Mouse (Mus musculus): ENCODE data around the gene U2af2. TPM values are rescaled to one million over a fixed set of nuclear protein-coding genes. Genes with fewer than 3 reads are reported as not detected.
A peak's percentile ranks its signal among the peaks of the same experiment; 100 is the strongest.

U2af2 gene
- polyA plus RNA-seq, 1 experiment from 2014 or later: 203 TPM

GRCm38 (mm10) chr7:5044981-5045380 is 17.0 kb upstream of the U2af2 start:
- Histone ChIP-seq H3K27me3 (ENCODE audit: control insufficient read depth, insufficient read depth, low read length) (no peaks in the 10 kb centered on the region), H3K27ac (replicated peaks; ENCODE audit: low read depth, low read length) (no peak overlapping the region), H3K36me3 (ENCODE audit: control insufficient read depth, insufficient read depth, low read length) (no peaks in the 10 kb centered on the region), H3K4me3 (ENCODE audit: low read depth, low read length) (no peak overlapping the region), H3K4me1 (ENCODE audit: control insufficient read depth, insufficient read depth, low read length) (no peaks in the 10 kb centered on the region), H3K4me2 (ENCODE audit: low read depth, severe bottlenecking) (no peak overlapping the region), H3K9ac (ENCODE audit: low read length) (no peak overlapping the region), H3K9me3 (ENCODE audit: control insufficient read depth, low read length) (no peaks in the 10 kb centered on the region)
- 83% methylated on average over 2 of the region's 2 CpGs for WGBS
- DNase-seq (ENCODE audit: low spot score) (no peak), ATAC-seq (ENCODE audit: insufficient number of reproducible peaks, low FRiP score, low TSS enrichment, low read depth) (no peak)

GRCm38 (mm10) chr7:5046112-5046511 is 15.8 kb upstream of the U2af2 start:
- H3K9me3 ChIP-seq (ENCODE audit: control insufficient read depth, low read length): no peaks in the 10 kb centered on the region
- H3K27me3 ChIP-seq (ENCODE audit: control insufficient read depth, insufficient read depth, low read length): no peaks in the 10 kb centered on the region
- WGBS: 65% methylated on average over 2 of the region's 2 CpGs
- H3K4me2 ChIP-seq (ENCODE audit: low read depth, severe bottlenecking): no peak overlapping the region
- ATAC-seq (ENCODE audit: insufficient number of reproducible peaks, low FRiP score, low TSS enrichment, low read depth) (no peak), DNase-seq (ENCODE audit: low spot score) (no peak)
- no peak overlapping the region for H3K9ac ChIP-seq (ENCODE audit: low read length)
- no peak overlapping the region for H3K4me3 ChIP-seq (ENCODE audit: low read depth, low read length)
- no peaks in the 10 kb centered on the region for H3K4me1 ChIP-seq (ENCODE audit: control insufficient read depth, insufficient read depth, low read length)
- H3K36me3 ChIP-seq (ENCODE audit: control insufficient read depth, insufficient read depth, low read length): no peaks in the 10 kb centered on the region
- no peak overlapping the region for H3K27ac ChIP-seq (replicated peaks; ENCODE audit: low read depth, low read length)

- WGBS: 37% methylated on average over 2 of the region's 2 CpGs
- DNase-seq (ENCODE audit: low spot score) (no peak), ATAC-seq (ENCODE audit: insufficient number of reproducible peaks, low FRiP score, low TSS enrichment, low read depth) (no peak)
- Histone ChIP-seq H3K27ac (replicated peaks; ENCODE audit: low read depth, low read length) (no peak overlapping the region), H3K4me2 (ENCODE audit: low read depth, severe bottlenecking) (no peak overlapping the region), H3K4me1 (ENCODE audit: control insufficient read depth, insufficient read depth, low read length) (peaks cover 3% of the 10 kb centered on the region), H3K36me3 (ENCODE audit: control insufficient read depth, insufficient read depth, low read length) (no peaks in the 10 kb centered on the region), H3K9ac (ENCODE audit: low read length) (no peak overlapping the region), H3K9me3 (ENCODE audit: control insufficient read depth, low read length) (no peaks in the 10 kb centered on the region), H3K27me3 (ENCODE audit: control insufficient read depth, insufficient read depth, low read length) (peaks cover 6% of the 10 kb centered on the region), H3K4me3 (ENCODE audit: low read depth, low read length) (no peak overlapping the region)
Measured at GRCm38 (mm10) chr7:5047313-5047712, 14.6 kb upstream of the U2af2 start.

- H3K9me3 ChIP-seq (ENCODE audit: control insufficient read depth, low read length): no peaks in the 10 kb centered on the region
- no peaks in the 10 kb centered on the region for H3K36me3 ChIP-seq (ENCODE audit: control insufficient read depth, insufficient read depth, low read length)
- DNase-seq (ENCODE audit: low spot score): peak; percentile 91
- peak within 1 kb of the TSS; percentile 90 for H3K4me2 ChIP-seq (ENCODE audit: low read depth, severe bottlenecking)
- peak; percentile 61 for ATAC-seq (ENCODE audit: insufficient number of reproducible peaks, low FRiP score, low TSS enrichment, low read depth)
- H3K9ac ChIP-seq (ENCODE audit: low read length): peak within 1 kb of the TSS; percentile 72
- peak within 1 kb of the TSS; percentile 64 for H3K4me3 ChIP-seq (ENCODE audit: low read depth, low read length)
- no peak within 1 kb of the TSS for H3K27ac ChIP-seq (replicated peaks; ENCODE audit: low read depth, low read length)
- H3K4me1 ChIP-seq (ENCODE audit: control insufficient read depth, insufficient read depth, low read length): peaks cover 12% of the 10 kb centered on the region
- peaks cover 46% of the 10 kb centered on the region for H3K27me3 ChIP-seq (ENCODE audit: control insufficient read depth, insufficient read depth, low read length)
- WGBS: under 1% methylated on average over 65 of the region's 65 CpGs
Measured at GRCm38 (mm10) chr7:5051193-5052192, 10.4 kb upstream of the U2af2 start, which contains the start of gene Zfp580. TSS of gene Zfp580 (plus strand) at chr7:5051538.

GRCm38 (mm10) chr7:5052438-5052837 is 9.5 kb upstream of the U2af2 start:
- no peak overlapping the region; the same call in 1 of the 2 replicates for H3K9ac ChIP-seq (ENCODE audit: low read length)
- H3K27ac ChIP-seq (replicated peaks; ENCODE audit: low read depth, low read length): no peak overlapping the region
- H3K27me3 ChIP-seq (ENCODE audit: control insufficient read depth, insufficient read depth, low read length): peaks cover 55% of the 10 kb centered on the region
- H3K36me3 ChIP-seq (ENCODE audit: control insufficient read depth, insufficient read depth, low read length): no peaks in the 10 kb centered on the region
- WGBS: 7% methylated on average over 12 of the region's 12 CpGs
- H3K4me2 ChIP-seq (ENCODE audit: low read depth, severe bottlenecking): peak overlapping the region; percentile 90
- H3K4me1 ChIP-seq (ENCODE audit: control insufficient read depth, insufficient read depth, low read length): peaks cover 12% of the 10 kb centered on the region
- peak overlapping the region; percentile 64 for H3K4me3 ChIP-seq (ENCODE audit: low read depth, low read length)
- ATAC-seq (ENCODE audit: insufficient number of reproducible peaks, low FRiP score, low TSS enrichment, low read depth) (no peak), DNase-seq (ENCODE audit: low spot score) (peak; percentile 27)
- peaks cover 3% of the 10 kb centered on the region; the same call in 1 of the 2 replicates for H3K9me3 ChIP-seq (ENCODE audit: control insufficient read depth, low read length)

- no peak overlapping the region for H3K27ac ChIP-seq (replicated peaks; ENCODE audit: low read depth, low read length)
- peaks cover 60% of the 10 kb centered on the region for H3K27me3 ChIP-seq (ENCODE audit: control insufficient read depth, insufficient read depth, low read length)
- peak; percentile 23 for DNase-seq (ENCODE audit: low spot score)
Measured at GRCm38 (mm10) chr7:5052931-5053343, 9.0 kb upstream of the U2af2 start.

GRCm38 (mm10) chr7:5053456-5054179 is 8.3 kb upstream of the U2af2 start:
- H3K9ac ChIP-seq (ENCODE audit: low read length): no peak overlapping the region
- peaks cover 12% of the 10 kb centered on the region for H3K4me1 ChIP-seq (ENCODE audit: control insufficient read depth, insufficient read depth, low read length)
- 9% methylated on average over 32 of the region's 32 CpGs for WGBS
- H3K4me3 ChIP-seq (ENCODE audit: low read depth, low read length): peak overlapping the region; percentile 64
- H3K9me3 ChIP-seq (ENCODE audit: control insufficient read depth, low read length): peaks cover 5% of the 10 kb centered on the region; the same call in 1 of the 2 replicates
- peak; percentile 53 for DNase-seq (ENCODE audit: low spot score)
- ATAC-seq (ENCODE audit: insufficient number of reproducible peaks, low FRiP score, low TSS enrichment, low read depth): no peak
- no peaks in the 10 kb centered on the region for H3K36me3 ChIP-seq (ENCODE audit: control insufficient read depth, insufficient read depth, low read length)
- H3K27ac ChIP-seq (replicated peaks; ENCODE audit: low read depth, low read length): no peak overlapping the region
- peak overlapping the region; percentile 48 for H3K4me2 ChIP-seq (ENCODE audit: low read depth, severe bottlenecking)
- H3K27me3 ChIP-seq (ENCODE audit: control insufficient read depth, insufficient read depth, low read length): peaks cover 63% of the 10 kb centered on the region

More at GRCm38 (mm10) chr7:5052931-5053343, 9.0 kb upstream of the U2af2 start:
- 2% methylated on average over 45 of the region's 45 CpGs for WGBS
- H3K9me3 ChIP-seq (ENCODE audit: control insufficient read depth, low read length): peaks cover 5% of the 10 kb centered on the region; the same call in 1 of the 2 replicates
- H3K4me1 ChIP-seq (ENCODE audit: control insufficient read depth, insufficient read depth, low read length): peaks cover 12% of the 10 kb centered on the region
- peak overlapping the region; percentile 90 for H3K4me2 ChIP-seq (ENCODE audit: low read depth, severe bottlenecking)
- 0 out of 2 replicates have a peak, but pooled peaks have one; percentile 23 for ATAC-seq (ENCODE audit: insufficient number of reproducible peaks, low FRiP score, low TSS enrichment, low read depth)
- H3K36me3 ChIP-seq (ENCODE audit: control insufficient read depth, insufficient read depth, low read length): no peaks in the 10 kb centered on the region
- peak overlapping the region; percentile 30; the same call in 1 of the 2 replicates for H3K9ac ChIP-seq (ENCODE audit: low read length)
- peak overlapping the region; percentile 64 for H3K4me3 ChIP-seq (ENCODE audit: low read depth, low read length)

GRCm38 (mm10) chr7:5056651-5057263 is 5.2 kb upstream of the U2af2 start:
- 3% methylated on average over 53 of the region's 55 CpGs for WGBS
- Histone ChIP-seq H3K4me3 (ENCODE audit: low read depth, low read length) (peak overlapping the region; percentile 52), H3K27ac (replicated peaks; ENCODE audit: low read depth, low read length) (no peak overlapping the region), H3K4me1 (ENCODE audit: control insufficient read depth, insufficient read depth, low read length) (peaks cover 20% of the 10 kb centered on the region), H3K9me3 (ENCODE audit: control insufficient read depth, low read length) (peaks cover 5% of the 10 kb centered on the region; the same call in 1 of the 2 replicates), H3K27me3 (ENCODE audit: control insufficient read depth, insufficient read depth, low read length) (peaks cover 63% of the 10 kb centered on the region), H3K36me3 (ENCODE audit: control insufficient read depth, insufficient read depth, low read length) (no peaks in the 10 kb centered on the region), H3K9ac (ENCODE audit: low read length) (peak overlapping the region; percentile 72), H3K4me2 (ENCODE audit: low read depth, severe bottlenecking) (peak overlapping the region; percentile 74)
- ATAC-seq (ENCODE audit: insufficient number of reproducible peaks, low FRiP score, low TSS enrichment, low read depth) (no peak), DNase-seq (ENCODE audit: low spot score) (peak; percentile 65)

Measured in limb, embryonic 11.5 days (tissue).